Mouse (Mus musculus) urinary bladder, postnatal 4 days (tissue): ENCODE data around the gene Rhobtb1.

ENCODE experiments used
- DNase-seq, 2 experiments: peaks; one replicate each; pipeline ENCODE4 v3.0.0; 2021 to 2022; ENCODE audit warnings: low spot score in 2 of 2

Rhobtb1 gene

GRCm38 (mm10) chr10:69320667-69321518, 169.7 kb downstream of the Rhobtb1 start:
- peak; percentile 79 to 92 for DNase-seq

DNA sequence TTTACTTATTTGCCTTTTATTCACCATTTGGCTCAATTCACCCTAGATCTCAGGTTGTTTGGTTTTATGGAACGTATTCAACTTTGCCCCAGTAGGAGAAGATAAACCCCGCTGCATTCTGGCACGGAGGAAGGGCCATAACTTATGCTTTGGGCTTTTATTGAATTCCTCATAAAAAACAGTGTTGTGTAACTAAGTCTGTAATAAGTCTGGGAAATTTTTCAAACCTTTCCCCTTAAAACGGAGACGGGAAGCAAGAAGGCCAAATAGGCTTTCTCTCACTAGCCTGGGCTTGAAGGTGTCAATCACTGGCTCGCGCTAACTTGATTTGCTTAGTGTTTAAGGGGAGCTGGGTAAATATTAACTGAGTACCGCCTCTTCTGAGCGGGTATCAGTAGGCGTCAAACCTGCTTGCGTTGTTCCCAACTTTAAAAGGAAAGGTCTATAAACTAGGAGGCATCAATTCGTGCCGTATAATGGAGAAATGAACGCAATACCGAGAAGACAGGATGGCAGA, 170.3 kb downstream of the Rhobtb1 start:
- no peak for DNase-seq

GRCm38 (mm10) chr10:69323986-69324385, 172.8 kb downstream of the Rhobtb1 start:
- no peak for DNase-seq

DNA sequence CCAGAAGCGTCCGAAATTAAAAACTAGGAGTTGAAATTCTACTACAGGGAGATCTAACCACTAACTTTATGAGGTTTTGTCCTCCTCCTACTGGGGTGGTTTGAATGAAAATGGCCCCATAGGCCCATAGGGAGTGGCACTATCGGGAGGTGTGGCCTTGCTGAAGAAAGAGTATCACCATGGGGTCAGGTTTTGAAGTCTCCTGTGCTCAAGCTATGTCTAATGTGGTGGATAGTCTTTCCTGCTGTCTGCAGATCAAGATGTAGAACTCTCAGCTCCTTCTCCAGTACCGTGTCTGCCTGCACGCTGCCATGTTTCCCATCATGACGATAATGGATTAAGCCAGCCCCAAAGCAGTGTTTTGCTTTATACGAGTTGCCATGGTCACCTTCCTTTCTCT, 173.6 kb downstream of the Rhobtb1 start:
- DNase-seq: no peak

- no peak for DNase-seq
Measured at GRCm38 (mm10) chr10:69326433-69326832, 175.2 kb downstream of the Rhobtb1 start.

GRCm38 (mm10) chr10:69327362-69327761, 176.1 kb downstream of the Rhobtb1 start:
- DNase-seq: no peak

- DNase-seq: no peak
Measured at GRCm38 (mm10) chr10:69328029-69328655, 176.9 kb downstream of the Rhobtb1 start.

GRCm38 (mm10) chr10:69328656-69329046, 177.4 kb downstream of the Rhobtb1 start:
- DNase-seq: no peak

- DNase-seq: no peak
Measured at GRCm38 (mm10) chr10:69331231-69331630, 180.0 kb downstream of the Rhobtb1 start.

DNA sequence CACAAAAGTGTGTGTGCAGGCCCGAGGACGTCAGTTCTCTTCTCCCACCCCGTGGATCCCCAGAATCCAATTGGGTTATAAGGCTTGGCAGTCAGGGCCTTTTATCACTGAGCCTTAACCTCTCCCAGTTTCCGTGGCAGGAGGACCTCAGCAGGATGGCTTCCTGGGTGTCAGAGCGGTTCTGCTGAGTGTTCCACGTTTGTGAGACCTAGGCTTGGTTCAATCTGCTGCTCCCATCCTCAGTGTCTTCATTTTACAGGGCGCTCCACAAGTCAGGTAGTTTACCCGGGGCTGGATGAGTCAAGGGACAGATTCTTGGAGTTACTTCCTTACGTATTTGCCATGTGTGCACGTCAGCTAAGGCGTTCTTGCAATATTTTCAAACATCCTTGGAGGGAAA, 182.0 kb downstream of the Rhobtb1 start:
- no peak for DNase-seq

DNA sequence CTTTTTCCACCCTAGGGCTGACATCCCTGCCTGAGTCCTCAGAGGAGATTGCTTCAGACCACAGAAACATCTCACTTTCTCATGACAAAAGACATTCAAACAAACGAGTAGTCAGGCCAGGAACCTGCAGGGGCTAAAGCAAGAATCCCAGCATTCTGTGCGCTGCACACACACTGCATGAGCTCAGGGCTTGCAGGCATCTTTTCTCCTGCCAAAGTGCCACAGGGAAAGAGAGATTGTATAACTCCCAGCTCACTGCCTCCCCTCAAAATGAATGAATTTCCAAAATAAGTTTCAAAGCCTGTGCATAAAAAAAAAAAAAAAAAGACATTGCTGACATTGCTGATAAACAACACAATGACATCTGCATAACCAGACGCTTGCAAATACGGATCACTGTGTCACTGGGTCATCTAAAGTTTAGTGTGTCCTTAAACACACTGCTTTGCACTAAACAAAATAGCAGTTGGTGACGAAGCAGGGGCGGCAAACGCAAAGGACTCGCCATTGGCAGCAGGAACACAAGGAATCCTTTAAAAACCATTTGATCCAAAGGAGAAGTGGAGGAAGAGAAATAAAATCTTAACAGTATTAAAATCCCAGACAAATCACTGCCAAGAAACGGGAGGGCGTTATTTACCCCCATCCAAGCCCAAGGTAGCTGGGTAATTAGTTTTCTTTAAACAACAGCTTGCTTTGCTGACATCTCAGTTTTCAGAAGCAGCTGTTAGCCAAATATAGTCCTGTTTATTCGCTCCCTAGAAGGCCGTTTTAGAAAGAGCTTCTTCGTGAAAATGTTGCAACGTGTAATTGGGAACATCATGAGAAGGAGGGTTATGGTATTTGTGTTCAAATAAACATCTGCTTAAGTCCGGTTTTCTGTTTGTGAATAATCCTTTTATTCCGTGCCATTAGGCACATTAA, 183.3 kb downstream of the Rhobtb1 start:
- DNase-seq: no peak

- DNase-seq: no peak
Measured at GRCm38 (mm10) chr10:69335195-69335536, 183.9 kb downstream of the Rhobtb1 start.

GRCm38 (mm10) chr10:69335611-69336010, 184.4 kb downstream of the Rhobtb1 start:
- DNase-seq: no peak

- no peak for DNase-seq
Measured at GRCm38 (mm10) chr10:69336219-69336618, 185.0 kb downstream of the Rhobtb1 start.

GRCm38 (mm10) chr10:69340001-69340400, 188.8 kb downstream of the Rhobtb1 start:
- DNase-seq: no peak
